Mouse (Mus musculus) ES-Bruce4 (cell line): Measurements from ENCODE around the gene Cops2.

Experiments
- CTCF ChIP-seq: IDR thresholded peaks from one replicate; pipeline ENCODE4 v1.8.1; 2011; ENCODE audit warnings: low read depth, low read length
- EP300 ChIP-seq: IDR thresholded peaks from 2 replicates; pipeline ENCODE4 v1.6.1; 2011; ENCODE audit warnings: low read depth, low read length; ENCODE audit not compliant: insufficient read depth
- POLR2A ChIP-seq: IDR thresholded peaks from one replicate; pipeline ENCODE4 v1.8.1; 2011; ENCODE audit warnings: low read length; ENCODE audit not compliant: insufficient read depth

- TF ChIP-seq POLR2A: no peak
- no peak for TF ChIP-seq CTCF
- TF ChIP-seq EP300: no peak
Observed at GRCm38 (mm10) chr2:125896355-125896754, 37.4 kb upstream of the Cops2 start.
